Mouse (Mus musculus) cortical plate, adult 2 months (tissue): ENCODE data around the gene Gm10337.

Experiments used
- CTCF ChIP-seq: fragments of 200-500 bp; IDR thresholded peaks from 2 replicates; pipeline ENCODE4 v1.5.1; 2011; ENCODE audit warnings: mild to moderate bottlenecking, control low read depth, low read length; ENCODE audit not compliant: insufficient read depth; ENCODE audit errors: extremely low read depth
- POLR2A ChIP-seq: fragments of 200-500 bp; IDR thresholded peaks from 2 replicates; pipeline ENCODE4 v1.6.1; 2011; ENCODE audit warnings: mild to moderate bottlenecking, low read length, control low read depth; ENCODE audit not compliant: insufficient read depth; ENCODE audit errors: extremely low read depth

DNA sequence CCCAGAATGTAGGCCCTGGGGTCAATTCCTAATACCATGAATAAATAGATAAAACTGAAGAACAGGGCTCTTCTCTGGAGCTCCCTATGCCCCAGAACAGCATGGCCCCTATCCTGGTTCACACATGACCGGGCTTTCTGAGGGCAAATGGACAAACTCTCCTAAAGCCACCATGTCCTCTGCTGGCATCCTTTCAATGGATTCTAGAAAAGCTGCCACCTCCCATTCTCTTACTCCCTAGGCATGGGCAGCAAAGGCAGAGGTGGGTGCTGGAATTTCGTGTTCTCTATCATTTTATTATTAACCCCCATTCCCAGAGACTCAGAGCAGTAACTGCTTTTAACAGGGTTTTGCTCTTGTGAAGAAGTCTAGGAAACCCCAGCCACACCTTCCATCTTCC is 11.7 kb downstream of the Gm10337 start:
- TF ChIP-seq CTCF, result no peak
- TF ChIP-seq POLR2A, result no peak
